Mouse (Mus musculus): ENCODE data around the gene Clvs2. TPM values are rescaled to one million over a fixed set of nuclear protein-coding genes. Genes with fewer than 3 reads are reported as not detected.

Clvs2 gene
- not detected in 2 replicates for total RNA-seq (2021)
- long read RNA-seq = 0 reads

DNA sequence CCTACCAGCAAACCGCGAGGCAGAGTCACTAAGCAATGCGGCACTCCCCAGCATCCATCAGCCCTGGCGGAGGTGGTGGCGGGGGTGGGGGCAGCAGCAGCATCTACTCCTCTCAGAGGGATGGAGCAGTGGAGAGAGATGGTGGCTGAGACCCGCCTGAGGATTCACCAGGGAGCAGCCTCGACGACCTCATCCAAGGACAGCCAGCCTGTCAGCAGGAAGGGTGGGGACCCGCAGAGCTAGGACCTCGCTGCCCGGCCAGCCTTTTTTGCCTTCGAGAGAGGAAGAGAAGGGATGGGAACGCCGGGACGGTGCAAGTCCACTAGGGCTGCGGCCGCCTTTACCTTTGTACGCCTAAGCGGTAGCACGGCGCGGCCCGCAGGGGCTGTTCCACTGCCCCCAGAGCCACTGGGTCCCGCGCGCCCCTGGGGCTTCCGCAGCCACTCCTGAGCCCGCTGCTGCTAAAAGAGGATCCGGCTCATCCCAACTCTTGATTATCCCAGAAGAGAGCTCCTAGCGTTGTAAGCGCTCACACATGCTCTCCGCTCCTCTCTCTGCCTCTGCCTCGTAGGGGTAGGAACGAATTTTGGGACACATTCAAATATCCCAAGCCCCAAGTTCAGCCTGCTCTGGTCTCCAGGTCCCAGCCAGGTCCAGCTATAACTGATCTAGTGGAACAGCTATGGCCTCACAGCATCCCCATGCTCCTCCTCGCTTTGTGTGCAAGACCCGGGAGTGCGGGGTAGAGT is at the start of gene Clvs2:
TSS of gene Clvs2 (minus strand) at position 639 of the 749 bp plus-strand sequence.
- peak; percentile 15 for DNase-seq

DNA sequence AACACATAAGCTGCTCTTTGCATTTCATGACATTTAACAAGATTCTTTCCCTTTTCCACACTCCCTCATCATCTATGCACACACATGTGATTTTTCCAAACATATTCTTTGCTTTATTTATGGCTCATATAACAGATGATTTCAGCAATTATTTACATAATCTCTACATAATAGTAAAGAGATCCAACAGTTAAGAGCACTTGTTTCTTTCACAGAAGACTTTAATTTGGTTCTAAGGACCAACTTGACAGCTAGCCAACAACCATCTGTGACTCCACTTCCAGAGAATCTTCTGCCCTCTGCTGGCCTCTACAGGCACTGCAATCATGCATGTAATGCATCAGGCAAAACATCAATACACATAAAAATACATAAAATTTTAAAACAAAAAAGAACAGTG is 28.6 kb upstream of the Clvs2 start:
- DNase-seq = peak; percentile 82

- no peak for DNase-seq
Measured at GRCm38 (mm10) chr10:33623577-33623991, 985 bp downstream of the Clvs2 start.

DNA sequence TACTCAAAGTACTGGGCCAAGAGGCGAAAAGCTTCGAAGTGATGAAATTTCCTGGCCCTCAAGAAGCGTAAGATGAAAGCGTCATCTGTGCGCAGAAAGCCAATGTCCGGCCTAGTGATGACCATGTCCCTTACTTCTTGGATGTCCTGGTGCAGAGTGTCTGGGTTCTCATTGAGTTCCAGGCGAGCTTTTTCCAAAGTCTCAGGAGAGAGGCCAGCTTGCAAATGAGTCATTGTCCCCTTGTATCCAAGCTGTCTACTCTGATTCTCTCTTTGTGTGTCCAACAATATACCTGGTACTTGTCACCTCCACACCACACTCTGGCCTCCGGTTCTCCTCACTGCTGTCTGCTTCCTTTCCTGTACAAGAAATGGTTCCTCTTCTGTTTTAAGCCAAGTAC is 1.9 kb downstream of the Clvs2 start:
- no peak for DNase-seq

DNA sequence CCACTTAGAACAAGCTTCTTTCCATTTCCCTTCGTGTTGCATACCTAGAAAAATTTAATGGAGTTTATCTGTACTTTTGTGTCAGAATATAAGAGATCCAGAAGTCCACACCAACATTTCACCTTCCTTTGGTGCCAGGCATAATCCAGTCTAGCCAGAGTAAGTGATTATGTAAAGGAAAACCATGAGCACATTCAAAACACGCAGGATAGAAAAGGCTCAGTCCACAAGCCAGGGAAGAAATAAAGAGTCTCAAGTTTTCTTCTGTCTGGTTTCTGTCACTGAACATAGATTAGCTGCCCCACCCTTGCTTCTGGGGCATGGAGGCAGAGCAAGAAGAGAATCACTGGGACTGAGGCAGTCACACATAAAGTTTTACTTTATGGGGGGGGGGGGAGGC is 8.4 kb downstream of the Clvs2 start:
- DNase-seq = no peak

DNA sequence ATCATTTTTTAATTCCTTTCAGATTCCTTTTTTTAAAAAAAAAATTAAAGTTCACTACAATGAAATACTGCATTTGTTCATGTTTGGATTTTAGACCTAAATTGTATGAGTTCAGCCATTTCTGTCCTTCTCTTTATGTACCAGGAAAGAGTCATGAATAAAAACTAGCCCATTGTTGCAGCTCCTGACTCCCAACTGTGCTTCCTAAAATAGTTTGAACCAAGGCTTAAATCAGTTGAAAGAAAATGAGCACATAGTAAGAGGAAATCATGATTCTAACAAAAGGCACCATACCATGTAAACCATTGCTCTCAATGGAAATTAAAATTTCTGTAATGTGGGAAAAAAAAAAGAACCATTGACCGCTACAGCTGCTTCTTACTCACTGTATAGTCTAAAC is 11.4 kb downstream of the Clvs2 start:
- DNase-seq = no peak

GRCm38 (mm10) chr10:33592732-33593131 is 31.8 kb downstream of the Clvs2 start:
- DNase-seq = no peak

- no peak for DNase-seq
Measured at GRCm38 (mm10) chr10:33588800-33589199, 35.8 kb downstream of the Clvs2 start.

DNA sequence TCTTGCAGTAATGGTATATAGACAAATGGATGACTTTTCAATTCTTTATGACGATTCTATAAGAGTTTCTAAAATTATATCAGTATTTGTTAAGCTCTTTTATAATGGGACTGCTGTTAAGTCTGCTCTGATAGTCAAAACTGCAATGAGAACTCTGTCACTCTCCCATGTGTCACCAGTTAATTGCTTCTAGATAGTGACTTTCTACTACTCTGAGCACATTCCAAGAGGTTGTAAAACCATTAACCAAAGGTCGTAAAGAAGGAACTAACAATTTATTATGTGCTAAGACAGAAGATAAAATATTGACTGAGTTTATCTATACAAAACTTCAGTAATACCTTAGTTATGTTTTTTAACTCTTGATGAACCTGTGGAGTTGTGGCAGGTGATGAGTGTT is 37.5 kb downstream of the Clvs2 start:
- no peak for DNase-seq

GRCm38 (mm10) chr10:33558081-33558480 is 66.5 kb downstream of the Clvs2 start:
- no peak for DNase-seq

DNA sequence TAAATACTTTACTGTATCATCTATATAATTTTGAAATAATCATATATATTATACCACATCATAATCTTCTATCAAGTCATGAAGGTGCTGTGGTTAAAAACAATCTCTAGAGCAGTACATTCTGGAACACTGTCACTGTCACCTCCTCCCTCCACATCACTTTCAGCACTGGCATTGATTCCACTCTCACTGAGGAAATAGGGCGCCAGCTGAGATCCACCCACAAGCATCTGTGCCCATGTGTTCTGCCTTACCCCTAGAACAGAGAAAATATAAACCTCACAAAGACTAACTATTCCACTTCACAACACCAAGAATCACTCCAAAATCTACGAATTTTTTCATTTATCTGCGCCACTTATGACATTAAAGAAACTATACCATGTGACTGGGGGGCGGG is 84.2 kb downstream of the Clvs2 start:
- no peak for DNase-seq

Other genes with a start within 250 kb of the Clvs2 start
- gene Sult3a2, start 161.9 kb upstream of the Clvs2 start, total RNA-seq (2021) = not detected in 2 replicates
- gene Sult3a1, start 233.0 kb upstream of the Clvs2 start, total RNA-seq (2021) = not detected in 2 replicates

All from adrenal gland, postnatal 25 days (tissue).